Mouse (Mus musculus) MEL (cell line): ENCODE results near the gene Endod1. TPM values are rescaled to one million over a fixed set of nuclear protein-coding genes. Genes with fewer than 3 reads are reported as not detected.

Source experiments
- DNase-seq: peaks from one replicate; pipeline ENCODE4 v3.0.0; 2011; ENCODE audit warnings: low read depth, low spot score
- H3K27ac ChIP-seq: 2 replicates; pipeline ENCODE4 v1.5.1; 2012; ENCODE audit warnings: low read depth, mild to moderate bottlenecking, control low read depth, low read length, moderate library complexity; ENCODE audit not compliant: control insufficient read depth
- H3K27me3 ChIP-seq, 2 experiments: fragments of 150-350 bp in 1 of 2; sonication (generic) in 1 of 2; 2 replicates each; pipeline ENCODE4 v1.6.1; 2012; ENCODE audit warnings: low read length in 2 of 2, mild to moderate bottlenecking in 2 of 2, improper control_type of control experiment in 1 of 2, moderate library complexity in 1 of 2; ENCODE audit not compliant: insufficient read depth in 2 of 2, control insufficient read depth in 1 of 2
- H3K36me3 ChIP-seq, 2 experiments: 2 replicates each; pipeline ENCODE4 v1.6.1; 2012 to 2014; ENCODE audit warnings: low read length in 2 of 2, improper control_type of control experiment in 1 of 2, inconsistent platforms in 1 of 2, mild to moderate bottlenecking in 1 of 2; ENCODE audit not compliant: insufficient read depth in 2 of 2, control insufficient read depth in 1 of 2
- H3K4me1 ChIP-seq, 2 experiments: fragments of 150-350 bp in 1 of 2; sonication (generic) in 1 of 2; 2 replicates each; pipeline ENCODE4 v1.6.1; 2012; ENCODE audit warnings: low read length in 2 of 2, improper control_type of control experiment in 1 of 2, mild to moderate bottlenecking in 1 of 2; ENCODE audit not compliant: insufficient read depth in 2 of 2, control insufficient read depth in 1 of 2
- H3K4me3 ChIP-seq, 2 experiments: fragments of 150-350 bp in 1 of 2; sonication (generic) in 1 of 2; 2 replicates each; pipeline ENCODE4 v1.5.1; 2012; ENCODE audit warnings: low read depth in 2 of 2, low read length in 2 of 2, mild to moderate bottlenecking in 2 of 2, moderate library complexity in 2 of 2, control low read depth in 1 of 2, improper control_type of control experiment in 1 of 2; ENCODE audit not compliant: control insufficient read depth in 1 of 2, insufficient read depth in 1 of 2
- H3K79me2 ChIP-seq: 2 replicates; pipeline ENCODE4 v1.6.1; 2012; ENCODE audit warnings: mild to moderate bottlenecking, low read length, moderate library complexity; ENCODE audit not compliant: control insufficient read depth, poor library complexity, insufficient read depth
- H3K9ac ChIP-seq: 2 replicates; pipeline ENCODE4 v1.6.1; 2012; ENCODE audit warnings: low read depth, mild to moderate bottlenecking, control low read depth, low read length, moderate library complexity; ENCODE audit not compliant: control insufficient read depth, poor library complexity, severe bottlenecking
- H3K9me3 ChIP-seq: fragments of 150-350 bp; sonication (generic); replicated peaks from 2 replicates; pipeline ENCODE4 v1.6.1; 2012; ENCODE audit warnings: mild to moderate bottlenecking, low read length, improper control_type of control experiment, moderate library complexity; ENCODE audit not compliant: insufficient read depth
- BHLHE40 ChIP-seq: IDR thresholded peaks from 2 replicates; pipeline ENCODE4 v1.6.1; 2012; ENCODE audit warnings: low read depth, mild to moderate bottlenecking, inconsistent platforms, low read length, improper control_type of control experiment, borderline replicate concordance
- CHD2 ChIP-seq: IDR thresholded peaks from 2 replicates; pipeline ENCODE4 v1.6.1; 2011; ENCODE audit warnings: low read length, improper control_type of control experiment
- CTCF ChIP-seq, 3 experiments: IDR thresholded peaks in 2 of 3; conservative IDR thresholded peaks in 1 of 3; 2 replicates each; pipeline ENCODE4 v1.5.1; 2011 to 2012; ENCODE audit warnings: low read length in 3 of 3, low read depth in 2 of 3, mild to moderate bottlenecking in 2 of 3, improper control_type of control experiment in 1 of 3, inconsistent platforms in 1 of 3, mixed read lengths in 1 of 3, moderate library complexity in 1 of 3; ENCODE audit not compliant: control insufficient read depth in 1 of 3, insufficient read depth in 1 of 3, poor library complexity in 1 of 3, severe bottlenecking in 1 of 3
- E2F4 ChIP-seq: IDR thresholded peaks from 2 replicates; pipeline ENCODE4 v1.6.1; 2011; ENCODE audit warnings: low read depth, low read length, improper control_type of control experiment, borderline replicate concordance
- ELF1 ChIP-seq: IDR thresholded peaks from 2 replicates; pipeline ENCODE4 v1.6.1; 2014; ENCODE audit warnings: low read depth, mild to moderate bottlenecking, inconsistent platforms, low read length, improper control_type of control experiment, moderate library complexity
- EP300 ChIP-seq, 2 experiments: IDR thresholded peaks; 2 replicates each; pipeline ENCODE4 v1.6.1; 2011; ENCODE audit warnings: improper control_type of control experiment in 2 of 2, low read length in 2 of 2, low read depth in 1 of 2, mild to moderate bottlenecking in 1 of 2
- ETS1 ChIP-seq: IDR thresholded peaks from 2 replicates; pipeline ENCODE4 v1.6.1; 2012; ENCODE audit warnings: low read depth, mild to moderate bottlenecking, inconsistent platforms, low read length, improper control_type of control experiment, moderate library complexity
- GABPA ChIP-seq: IDR thresholded peaks from 2 replicates; pipeline ENCODE4 v1.6.1; 2012; ENCODE audit warnings: low read depth, mild to moderate bottlenecking, inconsistent platforms, low read length, improper control_type of control experiment, moderate library complexity
- GATA1 ChIP-seq: IDR thresholded peaks from 2 replicates; pipeline ENCODE4 v1.6.1; 2011; ENCODE audit warnings: low read depth, low read length, improper control_type of control experiment
- HCFC1 ChIP-seq: IDR thresholded peaks from 2 replicates; pipeline ENCODE4 v1.6.1; 2012; ENCODE audit warnings: low read depth, mild to moderate bottlenecking, inconsistent platforms, low read length, improper control_type of control experiment, moderate library complexity
- MAX ChIP-seq: IDR thresholded peaks from 2 replicates; pipeline ENCODE4 v1.6.1; 2011; ENCODE audit warnings: low read length, improper control_type of control experiment
- MAZ ChIP-seq: IDR thresholded peaks from 2 replicates; pipeline ENCODE4 v1.6.1; 2012; ENCODE audit warnings: low read depth, mild to moderate bottlenecking, inconsistent platforms, low read length, improper control_type of control experiment
- MYB ChIP-seq: IDR thresholded peaks from 2 replicates; pipeline ENCODE4 v1.6.1; 2011; ENCODE audit warnings: mild to moderate bottlenecking, low read depth, low read length, improper control_type of control experiment
- NELFE ChIP-seq: IDR thresholded peaks from 2 replicates; pipeline ENCODE4 v1.6.1; 2011; ENCODE audit warnings: low read depth, low read length, improper control_type of control experiment
- NRF1 ChIP-seq: IDR thresholded peaks from 2 replicates; pipeline ENCODE4 v1.6.1; 2014; ENCODE audit warnings: low read depth, mild to moderate bottlenecking, inconsistent platforms, low read length, improper control_type of control experiment, moderate library complexity; ENCODE audit not compliant: poor library complexity, insufficient read depth, severe bottlenecking
- POLR2A ChIP-seq, 2 experiments: IDR thresholded peaks; 2 replicates each; pipeline ENCODE4 v1.6.1; 2011 to 2012; ENCODE audit warnings: low read length in 2 of 2, mild to moderate bottlenecking in 2 of 2, control low read depth in 1 of 2, improper control_type of control experiment in 1 of 2, low read depth in 1 of 2, moderate library complexity in 1 of 2; ENCODE audit not compliant: control insufficient read depth in 1 of 2, insufficient read depth in 1 of 2, poor library complexity in 1 of 2
- POLR2AphosphoS2 ChIP-seq: IDR thresholded peaks from 2 replicates; pipeline ENCODE4 v1.6.1; 2011; ENCODE audit warnings: low read length, improper control_type of control experiment
- POLR2AphosphoS5 ChIP-seq: IDR thresholded peaks from 2 replicates; pipeline ENCODE4 v1.6.1; 2012; ENCODE audit warnings: low read depth, borderline replicate concordance, mild to moderate bottlenecking, inconsistent platforms, low read length, moderate library complexity, mixed read lengths
- RAD21 ChIP-seq: IDR thresholded peaks from 2 replicates; pipeline ENCODE4 v1.6.1; 2011; ENCODE audit warnings: mild to moderate bottlenecking, low read depth, low read length, improper control_type of control experiment
- RCOR1 ChIP-seq: IDR thresholded peaks from 2 replicates; pipeline ENCODE4 v1.6.1; 2012; ENCODE audit warnings: low read depth, mild to moderate bottlenecking, inconsistent platforms, low read length, improper control_type of control experiment
- SIN3A ChIP-seq: IDR thresholded peaks from 2 replicates; pipeline ENCODE4 v1.6.1; 2012; ENCODE audit warnings: low read length, improper control_type of control experiment, inconsistent platforms
- TAL1 ChIP-seq: IDR thresholded peaks from 2 replicates; pipeline ENCODE4 v1.6.1; 2012; ENCODE audit warnings: mild to moderate bottlenecking, inconsistent platforms, low read length, moderate library complexity, mixed read lengths
- TBP ChIP-seq: IDR thresholded peaks from 2 replicates; pipeline ENCODE4 v1.8.0; 2011; ENCODE audit warnings: low read depth, low read length, improper control_type of control experiment
- TCF12 ChIP-seq: IDR thresholded peaks from 2 replicates; pipeline ENCODE4 v1.6.1; 2014; ENCODE audit warnings: low read depth, mild to moderate bottlenecking, inconsistent platforms, low read length, improper control_type of control experiment, moderate library complexity
- USF1 ChIP-seq: IDR thresholded peaks from 2 replicates; pipeline ENCODE4 v1.6.1; 2014; ENCODE audit warnings: low read depth, mild to moderate bottlenecking, inconsistent platforms, low read length, improper control_type of control experiment, moderate library complexity
- USF2 ChIP-seq, 2 experiments: IDR thresholded peaks; 2 replicates each; pipeline ENCODE4 v1.6.1; 2011 to 2012; ENCODE audit warnings: improper control_type of control experiment in 2 of 2, low read length in 2 of 2, borderline replicate concordance in 1 of 2, inconsistent platforms in 1 of 2, low read depth in 1 of 2, mild to moderate bottlenecking in 1 of 2; ENCODE audit not compliant: insufficient read depth in 1 of 2
- ZC3H11A ChIP-seq: IDR thresholded peaks from 2 replicates; pipeline ENCODE4 v1.6.1; 2012; ENCODE audit warnings: low read depth, mild to moderate bottlenecking, inconsistent platforms, low read length, improper control_type of control experiment
- ZMIZ1 ChIP-seq: IDR thresholded peaks from 2 replicates; pipeline ENCODE4 v1.6.1; 2012; ENCODE audit warnings: low read depth, mild to moderate bottlenecking, inconsistent platforms, low read length, improper control_type of control experiment, moderate library complexity
- ZNF384 ChIP-seq: IDR thresholded peaks from 2 replicates; pipeline ENCODE4 v1.6.1; 2012; ENCODE audit warnings: low read depth, mild to moderate bottlenecking, inconsistent platforms, low read length, improper control_type of control experiment
- polyA plus RNA-seq, 2 experiments: library from polyadenylated mRNA; stranded (reverse) in 1 of 2; unstranded in 1 of 2; fragments of >175 nt in 1 of 2; fragments of >200 nt in 1 of 2; gene quantifications; 2 replicates each; pipeline versions ENCODE4 v1.2.1 to v1.2.4; 2012; ENCODE audit warnings: low replicate concordance in 2 of 2, low read depth in 1 of 2; ENCODE audit not compliant: insufficient read length in 2 of 2, insufficient read depth in 1 of 2, missing spikeins in 1 of 2
- total RNA-seq: library from RNA; depleted of rRNA; stranded (reverse); fragments of 300-350 nt; gene quantifications from 2 replicates; pipeline ENCODE4 v1.2.3, GENCODE M21; 2012

The Endod1 gene
- total and polyA plus RNA-seq, 3 experiments, result 31.1 to 33.7 TPM; not detected in 1

GRCm38 (mm10) chr9:14376149-14376548 is 5.2 kb downstream of the Endod1 start:
- Histone ChIP-seq H3K4me1 (peaks cover 18 to 42% of the 10 kb centered on the region in 2 experiments), H3K9me3 (no peaks in the 10 kb centered on the region), H3K4me3 (no peak overlapping the region), H3K79me2 (peaks cover 12% of the 10 kb centered on the region), H3K36me3 (peaks cover 0 to 31% of the 10 kb centered on the region in 2 experiments; a peak in 2 of 4 replicates), H3K27me3 (no peaks in the 10 kb centered on the region), H3K9ac (no peak overlapping the region), H3K27ac (no peak overlapping the region)
- TF ChIP-seq GABPA, result no peak
- no peak for DNase-seq

- peaks cover 50 to 58% of the 10 kb centered on the region in 2 experiments for H3K4me1 ChIP-seq
- H3K36me3 ChIP-seq, result peaks cover 0 to 56% of the 10 kb centered on the region in 2 experiments; a peak in 2 of 4 replicates
- H3K27ac ChIP-seq, result peak overlapping the region; percentile 1; the same call in 1 of the 2 replicates
Observed at GRCm38 (mm10) chr9:14372440-14372839, 8.9 kb downstream of the Endod1 start.

DNA sequence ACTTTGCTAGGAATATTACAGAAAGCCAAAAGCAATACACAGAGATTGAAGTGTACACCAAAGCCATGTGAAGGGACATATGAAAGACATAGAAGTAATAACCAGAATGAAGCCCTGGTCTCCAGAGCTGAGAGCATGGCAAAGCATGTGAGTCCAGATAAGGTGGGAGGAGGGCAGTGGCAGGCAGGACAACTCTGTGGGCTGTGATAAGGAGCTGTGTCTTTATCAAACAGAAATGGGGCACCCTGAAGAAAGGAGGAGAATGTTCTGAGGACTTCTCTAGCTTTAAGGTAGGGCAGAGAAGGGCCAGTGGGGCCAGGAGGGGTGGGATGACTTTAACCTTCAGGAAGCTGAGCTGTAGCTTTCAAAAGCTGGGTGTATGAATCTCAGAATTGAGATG is 12.0 kb downstream of the Endod1 start:
- no peak overlapping the region for H3K4me3 ChIP-seq
- H3K9ac ChIP-seq, result no peak overlapping the region
- H3K4me1 ChIP-seq, result peaks cover 74 to 82% of the 10 kb centered on the region in 2 experiments
- no peaks in the 10 kb centered on the region for H3K27me3 ChIP-seq
- peak; percentile 93 for DNase-seq
- no peaks in the 10 kb centered on the region for H3K79me2 ChIP-seq
- H3K27ac ChIP-seq, result peak overlapping the region; percentile 85
- no peaks in the 10 kb centered on the region for H3K9me3 ChIP-seq
- H3K36me3 ChIP-seq, result peaks cover 0 to 83% of the 10 kb centered on the region in 2 experiments; a peak in 2 of 4 replicates
- TF ChIP-seq SIN3A (peak; percentile 95), MYB (peak; percentile 93), MAZ (peak; percentile 98), TCF12 (peak; percentile 99), TAL1 (peak; percentile 100), CTCF (IDR thresholded peaks at IDR 0.05 in 2 of 3, conservative IDR thresholded peaks at IDR 0.05 in 1 of 3; ENCODE audit: control insufficient read depth in 1 of 3, insufficient read depth in 1 of 3, low read depth in 2 of 3, low read length in 3 of 3, poor library complexity in 1 of 3, severe bottlenecking in 1 of 3) (no peak), ZMIZ1 (no peak), GATA1 (peak; percentile 100), USF2 (IDR thresholded peaks at IDR 0.05; ENCODE audit: borderline replicate concordance in 1 of 2, insufficient read depth in 1 of 2, low read depth in 1 of 2, low read length in 2 of 2) (no peak), NRF1 (no peak), ELF1 (0 out of 2 replicates have a peak, but pooled peaks have one; percentile 9), MAX (peak; percentile 94), HCFC1 (0 out of 2 replicates have a peak, but pooled peaks have one; percentile 26), RCOR1 (peak; percentile 95), NELFE (no peak), ZC3H11A (no peak)

More at GRCm38 (mm10) chr9:14372440-14372839, 8.9 kb downstream of the Endod1 start:
- Histone ChIP-seq H3K9me3 (no peaks in the 10 kb centered on the region), H3K9ac (no peak overlapping the region), H3K4me3 (no peak overlapping the region), H3K79me2 (no peaks in the 10 kb centered on the region), H3K27me3 (no peaks in the 10 kb centered on the region)
- no peak for TF ChIP-seq POLR2AphosphoS2
- no peak for TF ChIP-seq POLR2A (IDR thresholded peaks at IDR 0.05; ENCODE audit: control insufficient read depth in 1 of 2, insufficient read depth in 1 of 2, low read depth in 1 of 2, low read length in 2 of 2, poor library complexity in 1 of 2)
- no peak for TF ChIP-seq MYB
- TF ChIP-seq RAD21, result no peak
- no peak; the same call in 1 of the 2 replicates for TF ChIP-seq TCF12
- TF ChIP-seq CHD2, result no peak
- TF ChIP-seq ZMIZ1, result no peak
- TF ChIP-seq TBP, result no peak
- no peak for TF ChIP-seq E2F4
- no peak for TF ChIP-seq BHLHE40
- TF ChIP-seq USF1, result no peak
- no peak for TF ChIP-seq USF2 (IDR thresholded peaks at IDR 0.05; ENCODE audit: borderline replicate concordance in 1 of 2, insufficient read depth in 1 of 2, low read depth in 1 of 2, low read length in 2 of 2)
- peak; percentile 67 for TF ChIP-seq GATA1
- TF ChIP-seq RCOR1, result peak; percentile 41; the same call in 1 of the 2 replicates
- TF ChIP-seq NRF1, result no peak
- no peak for TF ChIP-seq NELFE
- TF ChIP-seq ETS1, result peak; percentile 30; the same call in 1 of the 2 replicates
- TF ChIP-seq EP300 (IDR thresholded peaks at IDR 0.05; ENCODE audit: low read depth in 1 of 2, low read length in 2 of 2), result peak; percentile 72 to 77; a peak in 3 of 4 replicates
- no peak for TF ChIP-seq ZNF384
- TF ChIP-seq CTCF (IDR thresholded peaks at IDR 0.05 in 2 of 3, conservative IDR thresholded peaks at IDR 0.05 in 1 of 3; ENCODE audit: control insufficient read depth in 1 of 3, insufficient read depth in 1 of 3, low read depth in 2 of 3, low read length in 3 of 3, poor library complexity in 1 of 3, severe bottlenecking in 1 of 3), result no peak
- TF ChIP-seq POLR2AphosphoS5, result no peak
- DNase-seq, result no peak
